In genomic region chr11:70656964-70657363, GRCm38 (mm10) we compare ENCODE assay signal across 8 mouse cellular contexts. TPM values are rescaled to one million over a fixed set of nuclear protein-coding genes. Genes with fewer than 3 reads are reported as not detected.
DNase-seq lines count a peak whose midpoint lies in the region; ATAC-seq lines count a peak whose summit lies in the region.

Eno3 (plus strand) TSS chr11:70657202.

- peak; percentile 53 to 55 for DNase-seq in cerebellum, postnatal 10 days
- no peak for DNase-seq in cerebellum, postnatal 4 days (ENCODE audit: low spot score in 2 of 2)
- DNase-seq in 416B (ENCODE audit: low read depth): peak; percentile 46
- peak; percentile 47 for DNase-seq in embryo, embryonic 11 days
- no peak for DNase-seq in heart, embryonic 10.5 days (ENCODE audit: low spot score)
- no peak for DNase-seq in left cerebral cortex, postnatal 25 days (ENCODE audit: low spot score in 2 of 2)

- H3K9ac ChIP-seq in limb, embryonic 12.5 days (replicated peaks): peak within 1 kb of the TSS; percentile 97

- WGBS in heart, embryonic 10.5 days: 6% methylated on average over 3 of the region's 3 CpGs
- 4% methylated on average over 3 of the region's 3 CpGs for WGBS in limb, embryonic 12.5 days

- intact Hi-C loops in left cerebral cortex, postnatal 25 days (cut with DNase I): no loop called here

- peaks cover 61% of the 10 kb centered on the region for H3K4me1 ChIP-seq in heart, embryonic 10.5 days
- peaks cover 46% of the 10 kb centered on the region for H3K4me1 ChIP-seq in limb, embryonic 12.5 days (replicated peaks)

- peak within 1 kb of the TSS; percentile 100 for H3K4me3 ChIP-seq in heart, embryonic 10.5 days
- peak within 1 kb of the TSS; percentile 97 for H3K4me3 ChIP-seq in limb, embryonic 12.5 days (replicated peaks)

- ATAC-seq in limb, embryonic 12.5 days (ENCODE audit: insufficient number of reproducible peaks, insufficient read depth, low FRiP score, low TSS enrichment, low read depth): no peak
- ATAC-seq in neutrophil, adult 5-6 weeks (ENCODE audit: extremely low read depth, insufficient number of reproducible peaks, low FRiP score, poor library complexity, severe bottlenecking): no peak

- no peaks in the 10 kb centered on the region for H3K9me3 ChIP-seq in heart, embryonic 10.5 days
- H3K9me3 ChIP-seq in limb, embryonic 12.5 days: no peaks in the 10 kb centered on the region

- peak within 1 kb of the TSS; percentile 97 for H3K4me2 ChIP-seq in limb, embryonic 12.5 days

- no peaks in the 10 kb centered on the region for H3K27me3 ChIP-seq in heart, embryonic 10.5 days (ENCODE audit: insufficient read depth, poor library complexity, severe bottlenecking)
- no peaks in the 10 kb centered on the region for H3K27me3 ChIP-seq in limb, embryonic 12.5 days

- peak within 1 kb of the TSS; percentile 97 for H3K27ac ChIP-seq in heart, embryonic 10.5 days
- peak within 1 kb of the TSS; percentile 98 for H3K27ac ChIP-seq in limb, embryonic 12.5 days

- peaks cover 48% of the 10 kb centered on the region for H3K36me3 ChIP-seq in heart, embryonic 10.5 days
- peaks cover 39% of the 10 kb centered on the region for H3K36me3 ChIP-seq in limb, embryonic 12.5 days

RNA-seq across cellular contexts. Expression of gene Eno3, which starts in this region (rescaled TPM):
- 188 and 256 TPM in 2 replicates for polyA plus RNA-seq in heart, embryonic 10.5 days (2016; fragmentation: Nextera tagmentation; extraction: Ambion mirVana)
- polyA plus RNA-seq in limb, embryonic 12.5 days (2016; fragmentation: Nextera tagmentation; extraction: Ambion mirVana): 34.2 and 38.2 TPM in 2 replicates
- total RNA-seq in neutrophil, adult 5-6 weeks (2017): 16.7 and 21.2 TPM in 2 replicates
- 1 to 10 TPM; 7.0 to 9.0 TPM for total RNA-seq in left cerebral cortex, postnatal 25 days (2021)

Comparison
In these comparisons a context has a peak if more than half of its experiments do, and no peak if none do; other contexts are left out.
1. DNase-seq: peak in cerebellum, postnatal 10 days (2 of 2), 416B (single experiment) and embryo, embryonic 11 days (single experiment); none in cerebellum, postnatal 4 days (0 of 2), heart, embryonic 10.5 days (single experiment) and left cerebral cortex, postnatal 25 days (0 of 2).